Mouse (Mus musculus) CH12.LX (cell line): Measurements from ENCODE around the gene Lrrc74b.

Experiments used
- CHD1 ChIP-seq: IDR thresholded peaks from 2 replicates; pipeline ENCODE4 v1.6.1; 2012; ENCODE audit warnings: low read depth, low read length, improper control_type of control experiment, inconsistent platforms
- CTCF ChIP-seq, 2 experiments: IDR thresholded peaks in 1 of 2; conservative IDR thresholded peaks in 1 of 2; 2 replicates each; pipeline ENCODE4 v1.5.1; 2011 to 2012; ENCODE audit warnings: low read depth in 2 of 2, low read length in 2 of 2, improper control_type of control experiment in 1 of 2, inconsistent platforms in 1 of 2, mild to moderate bottlenecking in 1 of 2, moderate library complexity in 1 of 2
- EP300 ChIP-seq: IDR thresholded peaks from 2 replicates; pipeline ENCODE4 v1.6.1; 2011; ENCODE audit warnings: low read length, improper control_type of control experiment
- JUN ChIP-seq: IDR thresholded peaks from 2 replicates; pipeline ENCODE4 v1.6.1; 2011; ENCODE audit warnings: low read depth, mild to moderate bottlenecking, low read length, improper control_type of control experiment, moderate library complexity; ENCODE audit not compliant: insufficient read depth
- MAFK ChIP-seq: IDR thresholded peaks from 2 replicates; pipeline ENCODE4 v1.6.1; 2011; ENCODE audit warnings: low read length, improper control_type of control experiment; ENCODE audit not compliant: insufficient replicate concordance
- PAX5 ChIP-seq: IDR thresholded peaks from 2 replicates; pipeline ENCODE4 v1.6.1; 2012; ENCODE audit warnings: low read length, inconsistent platforms, mixed read lengths
- POLR2A ChIP-seq: IDR thresholded peaks from 2 replicates; pipeline ENCODE4 v1.6.1; 2011; ENCODE audit warnings: low read depth, mild to moderate bottlenecking, improper control_type of control experiment, low read length
- POLR2AphosphoS2 ChIP-seq: IDR thresholded peaks from 2 replicates; pipeline ENCODE4 v1.6.1; 2011; ENCODE audit warnings: low read depth, low read length, improper control_type of control experiment
- TBP ChIP-seq: conservative IDR thresholded peaks from 2 replicates; pipeline ENCODE4 v1.6.1; 2011; ENCODE audit warnings: low read depth, low read length, improper control_type of control experiment
- UBTF ChIP-seq: IDR thresholded peaks from 2 replicates; pipeline ENCODE4 v1.6.1; 2012; ENCODE audit warnings: low read depth, mild to moderate bottlenecking, inconsistent platforms, low read length, improper control_type of control experiment, moderate library complexity
- USF1 ChIP-seq: IDR thresholded peaks from 2 replicates; pipeline ENCODE4 v1.6.1; 2014; ENCODE audit warnings: low read depth, mild to moderate bottlenecking, inconsistent platforms, low read length, improper control_type of control experiment

DNA sequence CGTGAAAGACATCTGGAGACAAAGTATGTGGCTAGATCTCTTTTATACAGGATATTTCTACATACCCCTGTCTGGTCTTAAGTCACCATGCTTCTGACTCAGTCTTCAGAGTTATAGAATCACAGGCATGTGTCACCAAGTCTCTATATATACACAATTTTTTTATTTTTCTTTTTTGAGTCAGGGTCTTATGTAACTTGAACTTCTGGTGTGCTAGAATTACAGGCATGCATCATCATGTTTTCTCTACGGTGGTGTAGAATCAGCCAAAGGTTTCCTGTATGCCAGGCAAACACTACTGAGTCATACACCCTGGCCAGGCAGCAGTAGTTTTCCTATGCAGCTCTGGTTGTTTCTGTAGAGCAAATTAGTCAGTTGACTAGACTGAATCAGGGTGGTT is 18.4 kb downstream of the Lrrc74b start:
- TF ChIP-seq CTCF (conservative IDR thresholded peaks at IDR 0.05 in 1 of 2, IDR thresholded peaks at IDR 0.05 in 1 of 2; ENCODE audit: low read depth in 2 of 2, low read length in 2 of 2) (no peak), POLR2A (no peak), TBP (no peak), POLR2AphosphoS2 (no peak), CHD1 (no peak), MAFK (no peak), USF1 (no peak), UBTF (no peak), EP300 (no peak), PAX5 (no peak), JUN (no peak)
